Mouse (Mus musculus): ENCODE data around the gene Wsb2.

DNA sequence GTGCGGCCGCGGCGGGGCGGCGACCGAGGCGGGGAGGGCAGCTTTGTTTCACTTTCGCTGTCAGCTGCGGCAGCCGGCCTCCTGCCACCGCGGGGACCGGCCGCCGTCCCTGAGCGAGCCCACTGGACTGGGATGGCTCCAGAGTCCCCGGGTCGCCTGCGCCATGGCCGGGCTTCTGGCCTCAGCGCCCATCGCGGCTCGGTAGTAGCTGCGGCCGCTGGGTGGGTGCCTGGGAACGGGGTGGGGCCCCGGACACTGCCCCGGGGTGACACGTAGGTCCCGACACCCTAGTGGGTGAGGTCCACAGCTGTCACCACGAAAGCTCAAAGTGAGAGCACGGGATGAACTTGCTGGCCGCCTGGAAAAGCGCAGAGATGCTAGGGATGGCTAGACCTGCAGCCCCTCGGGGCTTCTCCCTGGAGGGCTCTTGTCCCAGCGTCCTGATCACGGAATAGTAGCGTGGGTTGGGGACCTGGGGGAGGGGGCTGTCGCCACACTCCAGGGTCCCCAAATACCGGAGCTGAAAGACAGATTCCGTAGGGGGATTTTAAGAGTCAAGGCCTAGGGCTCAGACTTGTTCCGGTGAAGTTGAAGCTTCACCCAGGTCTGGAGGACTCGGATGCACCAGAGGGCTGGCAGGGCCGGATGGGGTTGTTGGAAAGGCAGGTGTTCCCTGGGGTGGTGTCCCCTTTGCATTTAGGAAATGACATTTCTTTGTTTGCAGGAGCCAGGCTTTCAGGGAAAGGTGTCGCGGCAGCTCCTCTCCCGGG, 559 bp downstream of the Wsb2 start:
- TF ChIP-seq HCFC1 (IDR thresholded peaks at IDR 0.05; ENCODE audit: borderline replicate concordance, insufficient read depth, low read length) (no peak), MAFK (IDR thresholded peaks at IDR 0.05; ENCODE audit: insufficient read depth, low read depth, low read length) (no peak), ZC3H11A (IDR thresholded peaks at IDR 0.05; ENCODE audit: borderline replicate concordance, low read depth, low read length) (no peak), ZNF384 (IDR thresholded peaks at IDR 0.05; ENCODE audit: low read depth, low read length) (no peak), CHD2 (IDR thresholded peaks at IDR 0.05; ENCODE audit: low read depth, low read length) (no peak)

Data from ES-E14 (cell line).